Mouse (Mus musculus): ENCODE measurements at regions not wholly inside any gene's neighbourhood (a gene's known extent, or its start where the extent isn't known, plus 50 kb on each side); places are given as distances from the start of the nearest gene placed in this dataset.

DNA sequence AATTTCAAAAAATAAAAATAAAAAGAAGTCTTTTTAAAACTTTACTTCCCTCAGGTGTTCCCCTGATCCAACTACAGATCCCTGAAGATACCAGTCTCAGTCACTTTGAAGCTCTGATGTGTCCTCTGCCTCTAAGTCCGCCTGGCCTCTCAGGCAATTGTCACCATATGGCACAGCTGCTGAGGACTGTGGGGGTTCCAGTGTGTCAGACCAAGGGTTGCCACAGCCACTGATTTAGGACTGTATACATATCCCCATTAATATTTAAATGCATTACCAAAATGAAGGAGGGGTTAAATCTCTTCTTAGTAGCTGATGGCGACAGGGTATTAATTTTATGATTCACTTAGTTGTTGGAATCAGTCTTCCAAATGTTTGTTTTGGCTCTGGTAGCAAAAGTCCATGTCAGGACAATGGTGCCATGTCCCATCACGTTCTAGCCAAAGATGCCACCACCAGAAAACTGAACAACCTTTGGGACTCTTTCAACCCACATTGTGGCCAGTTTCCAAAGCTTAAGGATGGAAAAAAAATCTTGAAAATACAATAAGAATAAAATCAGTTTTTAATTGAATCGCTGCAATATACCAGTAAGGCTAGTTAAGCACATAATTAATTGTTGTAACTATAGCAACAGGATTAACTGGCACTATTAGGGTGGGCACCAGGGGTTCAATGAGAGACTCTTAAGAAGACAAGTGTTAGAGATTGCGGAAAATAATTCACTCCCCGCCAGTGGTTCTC lies 62.5 kb downstream of the Arrdc4 start:
- H3K4me2 ChIP-seq (replicated peaks; ENCODE audit: low read depth, low read length), result no peak overlapping the region
- 0 out of 2 replicates have a peak, but pooled peaks cover 3% of the 10 kb centered on the region for H3K4me1 ChIP-seq (ENCODE audit: control insufficient read depth, insufficient read depth, low read length)
- H3K36me3 ChIP-seq (ENCODE audit: control insufficient read depth, insufficient read depth, low read length), result no peaks in the 10 kb centered on the region
- ATAC-seq (ENCODE audit: low FRiP score, low TSS enrichment), result no peak
- no peaks in the 10 kb centered on the region for H3K27me3 ChIP-seq (ENCODE audit: control insufficient read depth, insufficient read depth, low read length)
- 70% methylated on average over 6 of the region's 6 CpGs for WGBS
- no peak overlapping the region for H3K9ac ChIP-seq (ENCODE audit: low read depth, low read length)
- 0 out of 2 replicates have a peak, but pooled peaks cover 3% of the 10 kb centered on the region for H3K9me3 ChIP-seq (ENCODE audit: control insufficient read depth, low read length)
- no peak overlapping the region for H3K27ac ChIP-seq (ENCODE audit: low read depth, low read length)
- no peak overlapping the region for H3K4me3 ChIP-seq (ENCODE audit: low read length)

DNA sequence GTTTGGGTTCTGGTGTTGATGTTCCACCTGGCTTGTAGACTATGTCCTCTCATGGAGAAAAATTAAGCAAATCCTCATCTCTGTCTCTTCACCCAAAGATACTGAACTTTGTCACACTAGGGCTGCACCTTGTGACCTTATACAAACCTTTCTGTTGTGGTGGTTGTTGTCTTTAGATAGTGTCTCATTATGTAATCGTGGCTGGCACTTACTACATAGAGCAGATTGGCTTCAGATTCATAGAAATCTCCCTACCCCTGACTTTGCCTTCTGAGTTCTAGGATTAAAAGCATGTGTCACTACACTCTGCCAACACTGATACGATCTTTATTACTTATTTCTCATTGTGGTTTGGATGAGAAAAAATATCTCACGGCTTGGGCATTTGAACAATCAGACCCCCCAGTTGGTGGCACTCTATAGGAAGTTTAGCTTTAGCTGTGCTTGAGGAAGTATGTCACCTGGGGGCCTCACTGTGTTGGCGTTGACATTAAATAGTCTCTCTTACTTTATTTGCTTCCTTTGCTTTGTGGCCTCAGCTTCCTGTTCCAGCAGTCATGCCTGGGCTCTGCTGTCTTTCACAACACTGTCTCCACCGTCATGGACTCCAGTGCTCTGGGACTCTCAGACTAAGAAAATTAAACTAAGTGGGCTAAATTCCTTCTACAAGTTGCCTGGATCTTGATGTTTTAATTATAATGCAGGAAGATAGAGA lies 66.0 kb downstream of the Arrdc4 start:
- 0 out of 2 replicates have a peak, but pooled peaks cover 3% of the 10 kb centered on the region for H3K4me1 ChIP-seq (ENCODE audit: control insufficient read depth, insufficient read depth, low read length)
- H3K9ac ChIP-seq (ENCODE audit: low read depth, low read length), result no peak overlapping the region
- no peak overlapping the region for H3K4me3 ChIP-seq (ENCODE audit: low read length)
- H3K27ac ChIP-seq (ENCODE audit: low read depth, low read length), result no peak overlapping the region
- 79% methylated on average over 5 of the region's 5 CpGs for WGBS
- ATAC-seq (ENCODE audit: low FRiP score, low TSS enrichment), result no peak
- no peak overlapping the region for H3K4me2 ChIP-seq (replicated peaks; ENCODE audit: low read depth, low read length)
- no peaks in the 10 kb centered on the region for H3K36me3 ChIP-seq (ENCODE audit: control insufficient read depth, insufficient read depth, low read length)
- no peaks in the 10 kb centered on the region for H3K9me3 ChIP-seq (ENCODE audit: control insufficient read depth, low read length)
- no peaks in the 10 kb centered on the region for H3K27me3 ChIP-seq (ENCODE audit: control insufficient read depth, insufficient read depth, low read length)

DNA sequence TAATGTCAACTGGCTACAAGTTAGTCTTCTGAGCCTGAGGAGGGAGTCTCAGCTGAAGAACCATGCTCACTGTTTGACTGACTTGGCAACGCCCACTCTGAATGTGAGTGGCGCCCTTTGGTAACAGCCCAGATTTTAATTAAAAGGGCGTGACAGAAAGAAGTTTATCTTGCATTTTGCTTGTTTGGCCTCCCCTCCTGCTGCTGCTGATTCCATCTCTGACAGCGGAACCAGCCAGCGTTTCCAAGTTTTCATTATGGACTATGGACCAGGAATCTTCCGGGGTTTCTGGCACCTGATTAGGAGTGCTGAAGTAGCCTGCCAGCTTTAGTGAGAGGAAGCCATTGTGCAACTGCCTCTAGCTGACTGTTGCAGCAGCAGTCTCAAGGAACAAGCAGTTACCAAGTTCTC lies 66.7 kb downstream of the Arrdc4 start:
- Histone ChIP-seq H3K4me2 (replicated peaks; ENCODE audit: low read depth, low read length) (no peak overlapping the region), H3K36me3 (ENCODE audit: control insufficient read depth, insufficient read depth, low read length) (no peaks in the 10 kb centered on the region), H3K27ac (ENCODE audit: low read depth, low read length) (no peak overlapping the region), H3K4me3 (ENCODE audit: low read length) (no peak overlapping the region), H3K9me3 (ENCODE audit: control insufficient read depth, low read length) (no peaks in the 10 kb centered on the region), H3K27me3 (ENCODE audit: control insufficient read depth, insufficient read depth, low read length) (no peaks in the 10 kb centered on the region), H3K4me1 (ENCODE audit: control insufficient read depth, insufficient read depth, low read length) (0 out of 2 replicates have a peak, but pooled peaks cover 3% of the 10 kb centered on the region), H3K9ac (ENCODE audit: low read depth, low read length) (no peak overlapping the region)
- no peak for ATAC-seq (ENCODE audit: low FRiP score, low TSS enrichment)
- WGBS, result 67% methylated on average over 6 of the region's 6 CpGs

DNA sequence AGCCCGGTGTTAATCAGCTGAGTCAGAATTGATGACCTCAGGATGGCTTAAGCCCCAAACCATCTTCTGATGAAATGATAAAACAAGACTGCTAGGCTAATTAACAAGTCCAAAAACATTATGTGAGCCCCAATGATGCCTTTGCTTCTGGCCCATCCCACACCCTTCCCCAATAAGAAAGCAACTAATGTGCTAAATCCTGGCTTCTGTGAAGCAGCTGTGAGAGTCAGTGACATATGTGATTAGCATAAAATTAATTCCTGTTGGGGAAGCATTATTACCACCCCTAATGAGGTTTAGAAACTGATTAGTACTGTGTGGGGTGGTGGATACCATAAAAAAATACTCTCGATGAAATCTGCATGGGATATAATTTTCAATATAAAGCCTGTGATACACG lies 69.3 kb downstream of the Arrdc4 start:
- WGBS, result 91% methylated on average over 3 of the region's 3 CpGs
- H3K9ac ChIP-seq (ENCODE audit: low read depth, low read length), result no peak overlapping the region

DNA sequence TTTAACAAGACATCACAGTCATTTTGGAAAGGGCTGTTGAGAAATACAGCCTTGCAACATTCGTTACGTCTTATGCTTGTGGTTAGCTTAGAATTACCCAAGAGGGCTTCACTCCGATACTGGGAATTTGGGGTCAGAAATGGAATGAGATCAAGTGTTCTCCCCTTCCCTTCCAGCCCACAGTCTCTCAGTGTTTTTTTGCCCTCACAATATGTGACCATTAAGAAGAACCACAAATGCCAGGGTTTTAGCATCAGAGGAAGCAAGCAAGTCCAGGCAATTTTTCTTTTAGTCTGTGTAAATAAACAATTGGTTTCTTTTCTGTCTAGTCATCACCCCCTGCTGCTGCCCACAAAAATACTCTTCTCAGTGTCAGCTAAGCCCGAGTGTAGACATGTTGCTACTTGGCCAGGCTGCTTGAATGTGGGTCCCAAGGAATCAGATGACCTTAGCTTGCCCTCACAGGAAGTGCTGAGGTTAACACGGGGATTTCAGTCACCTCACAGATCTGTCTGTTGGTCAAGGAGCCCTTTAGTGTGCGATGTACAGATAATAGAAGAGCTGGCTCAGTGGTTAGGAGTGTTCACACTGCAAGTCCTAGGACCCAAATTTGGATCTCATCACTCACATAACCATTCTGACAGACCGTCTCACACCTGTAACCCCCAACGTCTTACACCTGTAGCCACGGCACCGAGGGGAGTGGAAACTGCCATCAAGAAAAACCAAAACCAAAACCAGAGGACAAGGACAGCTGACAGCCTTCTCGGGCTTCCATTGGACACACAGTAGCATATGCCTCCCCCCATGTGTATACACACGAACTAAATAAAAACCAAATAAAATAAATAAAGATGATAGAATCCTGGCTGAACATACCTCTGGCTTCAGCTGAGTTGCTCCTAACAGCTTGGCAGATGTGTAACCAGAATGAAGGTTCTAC lies 81.0 kb downstream of the Arrdc4 start:
- Histone ChIP-seq H3K36me3 (ENCODE audit: control insufficient read depth, insufficient read depth, low read length) (no peaks in the 10 kb centered on the region), H3K4me3 (ENCODE audit: low read length) (no peak overlapping the region), H3K4me1 (ENCODE audit: control insufficient read depth, insufficient read depth, low read length) (no peaks in the 10 kb centered on the region), H3K9ac (ENCODE audit: low read depth, low read length) (no peak overlapping the region), H3K9me3 (ENCODE audit: control insufficient read depth, low read length) (no peaks in the 10 kb centered on the region), H3K4me2 (replicated peaks; ENCODE audit: low read depth, low read length) (no peak overlapping the region), H3K27ac (ENCODE audit: low read depth, low read length) (no peak overlapping the region), H3K27me3 (ENCODE audit: control insufficient read depth, insufficient read depth, low read length) (no peaks in the 10 kb centered on the region)
- 74% methylated on average over 12 of the region's 12 CpGs for WGBS
- no peak for ATAC-seq (ENCODE audit: low FRiP score, low TSS enrichment)

More for the DNA sequence above, 69.3 kb downstream of the Arrdc4 start:
- Histone ChIP-seq H3K9me3 (ENCODE audit: control insufficient read depth, low read length) (no peaks in the 10 kb centered on the region), H3K27me3 (ENCODE audit: control insufficient read depth, insufficient read depth, low read length) (no peaks in the 10 kb centered on the region), H3K4me2 (replicated peaks; ENCODE audit: low read depth, low read length) (no peak overlapping the region), H3K27ac (ENCODE audit: low read depth, low read length) (no peak overlapping the region), H3K4me1 (ENCODE audit: control insufficient read depth, insufficient read depth, low read length) (0 out of 2 replicates have a peak, but pooled peaks cover 3% of the 10 kb centered on the region), H3K4me3 (ENCODE audit: low read length) (no peak overlapping the region), H3K36me3 (ENCODE audit: control insufficient read depth, insufficient read depth, low read length) (no peaks in the 10 kb centered on the region)
- no peak for ATAC-seq (ENCODE audit: low FRiP score, low TSS enrichment)

DNA sequence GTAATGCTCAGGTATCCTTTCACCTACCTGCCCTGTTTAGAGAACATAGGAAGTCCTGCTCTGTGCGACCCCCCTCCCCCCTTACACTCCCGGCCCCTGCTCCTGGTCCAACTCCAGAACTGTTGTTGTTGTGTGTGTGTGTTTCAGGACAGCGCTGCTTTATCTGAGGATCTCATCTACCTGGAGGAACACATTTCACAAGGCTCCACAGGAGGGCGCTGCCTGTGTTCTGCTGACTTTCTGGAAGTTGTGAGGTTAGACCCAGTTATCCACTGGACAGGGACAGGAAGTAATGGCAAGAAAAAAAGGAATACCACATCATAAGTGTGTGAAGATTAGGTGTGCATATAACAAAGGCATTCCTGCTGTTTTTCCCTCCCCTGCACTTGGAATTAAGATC lies 81.8 kb downstream of the Arrdc4 start:
- no peak overlapping the region for H3K4me2 ChIP-seq (replicated peaks; ENCODE audit: low read depth, low read length)
- no peak overlapping the region for H3K27ac ChIP-seq (ENCODE audit: low read depth, low read length)
- no peak for ATAC-seq (ENCODE audit: low FRiP score, low TSS enrichment)
- H3K27me3 ChIP-seq (ENCODE audit: control insufficient read depth, insufficient read depth, low read length), result no peaks in the 10 kb centered on the region
- H3K9ac ChIP-seq (ENCODE audit: low read depth, low read length), result no peak overlapping the region
- H3K36me3 ChIP-seq (ENCODE audit: control insufficient read depth, insufficient read depth, low read length), result no peaks in the 10 kb centered on the region
- H3K9me3 ChIP-seq (ENCODE audit: control insufficient read depth, low read length), result no peaks in the 10 kb centered on the region
- no peak overlapping the region for H3K4me3 ChIP-seq (ENCODE audit: low read length)
- H3K4me1 ChIP-seq (ENCODE audit: control insufficient read depth, insufficient read depth, low read length), result no peaks in the 10 kb centered on the region
- 62% methylated on average over 4 of the region's 4 CpGs for WGBS

DNA sequence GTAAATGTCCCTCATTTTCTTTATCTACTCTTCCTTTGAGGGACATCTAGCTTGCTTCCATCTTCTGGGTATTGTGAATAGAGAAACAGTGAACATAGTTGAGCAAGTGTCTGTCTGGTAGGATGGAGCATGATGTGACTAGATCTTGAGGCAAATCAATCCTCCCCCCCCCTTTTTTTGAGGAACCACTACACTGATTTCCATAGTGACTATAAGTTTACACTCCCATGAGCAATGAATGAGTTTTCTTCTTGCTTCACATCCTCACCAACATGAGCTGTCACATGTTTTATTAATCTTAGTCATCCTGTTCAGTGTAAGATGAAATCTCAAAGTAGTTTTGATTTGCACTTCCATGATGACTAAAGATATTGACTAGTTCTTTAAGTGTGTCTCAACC lies 92.7 kb downstream of the Arrdc4 start:
- Histone ChIP-seq H3K4me2 (replicated peaks; ENCODE audit: low read depth, low read length) (no peak overlapping the region), H3K27ac (ENCODE audit: low read depth, low read length) (no peak overlapping the region), H3K9me3 (ENCODE audit: control insufficient read depth, low read length) (no peaks in the 10 kb centered on the region; the same call in 1 of the 2 replicates), H3K36me3 (ENCODE audit: control insufficient read depth, insufficient read depth, low read length) (no peaks in the 10 kb centered on the region), H3K4me1 (ENCODE audit: control insufficient read depth, insufficient read depth, low read length) (no peaks in the 10 kb centered on the region), H3K9ac (ENCODE audit: low read depth, low read length) (no peak overlapping the region), H3K4me3 (ENCODE audit: low read length) (no peak overlapping the region), H3K27me3 (ENCODE audit: control insufficient read depth, insufficient read depth, low read length) (no peaks in the 10 kb centered on the region)
- no peak for ATAC-seq (ENCODE audit: low FRiP score, low TSS enrichment)

DNA sequence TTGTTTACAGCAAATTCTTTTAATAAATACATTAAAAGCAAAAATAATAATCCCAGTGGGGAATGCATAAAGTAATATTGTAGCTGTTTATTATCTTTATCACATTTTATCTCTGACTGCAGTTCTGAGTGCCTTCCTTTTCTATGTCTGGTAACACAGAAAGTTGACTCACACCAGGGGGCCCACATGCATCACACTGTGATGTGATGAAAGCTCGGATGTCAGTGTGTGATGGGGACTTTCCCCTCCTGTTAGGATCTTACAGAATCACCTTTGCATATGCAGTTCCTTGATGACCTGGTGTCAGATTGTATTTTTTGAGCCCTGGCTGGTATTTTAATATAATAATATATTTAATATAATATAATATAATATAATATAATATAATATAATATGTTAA lies 95.5 kb downstream of the Arrdc4 start:
- Histone ChIP-seq H3K9ac (ENCODE audit: low read depth, low read length) (no peak overlapping the region), H3K9me3 (ENCODE audit: control insufficient read depth, low read length) (no peaks in the 10 kb centered on the region; the same call in 1 of the 2 replicates), H3K4me3 (ENCODE audit: low read length) (no peak overlapping the region), H3K4me2 (replicated peaks; ENCODE audit: low read depth, low read length) (no peak overlapping the region), H3K4me1 (ENCODE audit: control insufficient read depth, insufficient read depth, low read length) (no peaks in the 10 kb centered on the region), H3K27me3 (ENCODE audit: control insufficient read depth, insufficient read depth, low read length) (no peaks in the 10 kb centered on the region), H3K36me3 (ENCODE audit: control insufficient read depth, insufficient read depth, low read length) (no peaks in the 10 kb centered on the region), H3K27ac (ENCODE audit: low read depth, low read length) (no peak overlapping the region)
- ATAC-seq (ENCODE audit: low FRiP score, low TSS enrichment), result no peak
- 86% methylated on average over 1 of the region's 1 CpGs for WGBS

Data from kidney, embryonic 14.5 days (tissue).